Mouse (Mus musculus) NIH3T3 (cell line): ENCODE results near the gene Smbd1.
A peak's percentile ranks its signal among the peaks of the same experiment; 100 is the strongest.

Source experiments
- DNase-seq: peaks from one replicate; pipeline ENCODE4 v3.0.0-alpha.2; 2012; ENCODE audit warnings: low read depth

Smbd1 gene

GRCm38 (mm10) chr16:32813362-32813761 lies 3.1 kb upstream of the Smbd1 start:
- DNase-seq, result peak; percentile 58

- peak; percentile 96 for DNase-seq
Observed at GRCm38 (mm10) chr16:32812888-32813361, 2.6 kb upstream of the Smbd1 start.

GRCm38 (mm10) chr16:32807408-32808185 lies 2.7 kb downstream of the Smbd1 start:
- no peak for DNase-seq

GRCm38 (mm10) chr16:32805151-32805550 lies 5.1 kb downstream of the Smbd1 start:
- DNase-seq, result peak; percentile 93

GRCm38 (mm10) chr16:32803901-32804300 lies 6.4 kb downstream of the Smbd1 start:
- peak; percentile 41 for DNase-seq

GRCm38 (mm10) chr16:32803252-32803853 lies 6.9 kb downstream of the Smbd1 start:
- peak; percentile 96 for DNase-seq

GRCm38 (mm10) chr16:32797426-32797689 lies 12.9 kb downstream of the Smbd1 start, which contains the start of gene Muc20:
Muc20 (minus strand) TSS chr16:32797435.
- no peak for DNase-seq

- no peak for DNase-seq
Observed at GRCm38 (mm10) chr16:32796676-32797425, 13.4 kb downstream of the Smbd1 start.

- no peak for DNase-seq
Observed at GRCm38 (mm10) chr16:32795177-32795576, 15.1 kb downstream of the Smbd1 start.

- DNase-seq, result no peak
Observed at GRCm38 (mm10) chr16:32790056-32790455, 20.2 kb downstream of the Smbd1 start.

- no peak for DNase-seq
Observed at GRCm38 (mm10) chr16:32784840-32785239, 25.4 kb downstream of the Smbd1 start.

GRCm38 (mm10) chr16:32783324-32784062 lies 26.8 kb downstream of the Smbd1 start:
- DNase-seq, result no peak

GRCm38 (mm10) chr16:32778956-32779355 lies 31.3 kb downstream of the Smbd1 start:
- DNase-seq, result no peak

GRCm38 (mm10) chr16:32776676-32777075 lies 33.6 kb downstream of the Smbd1 start:
- DNase-seq, result no peak

- DNase-seq, result no peak
Observed at GRCm38 (mm10) chr16:32766904-32767303, 43.4 kb downstream of the Smbd1 start.

- no peak for DNase-seq
Observed at GRCm38 (mm10) chr16:32764961-32765360, 45.3 kb downstream of the Smbd1 start.

GRCm38 (mm10) chr16:32764550-32764949 lies 45.7 kb downstream of the Smbd1 start:
- no peak for DNase-seq
